Mouse (Mus musculus) intestine, embryonic 14.5 days (tissue): ENCODE data around the gene Glipr1. TPM values are rescaled to one million over a fixed set of nuclear protein-coding genes. Genes with fewer than 3 reads are reported as not detected.

Experiments used
- ATAC-seq: fragments of 200-750 bp; cut with Nextera tagmentation; replicated peaks from 2 replicates; pipeline ENCODE4 v1.8.0; 2017; ENCODE audit warnings: low read depth, moderate number of reproducible peaks, moderate TSS enrichment, moderate library complexity; ENCODE audit not compliant: low FRiP score, low TSS enrichment
- DNase-seq: peaks from one replicate; pipeline ENCODE4 v3.0.0-alpha.2; 2018; ENCODE audit warnings: low spot score
- H3K27ac ChIP-seq: fragments of 300-500 bp; sonication (generic); 2 replicates; pipeline ENCODE4 v1.5.1; 2014; ENCODE audit warnings: low read depth, mild to moderate bottlenecking, control low read depth
- H3K27me3 ChIP-seq: fragments of 300-500 bp; sonication (generic); replicated peaks from 2 replicates; pipeline ENCODE4 v1.6.1; 2014; ENCODE audit warnings: low read length, control low read depth; ENCODE audit not compliant: control insufficient read depth, insufficient read depth
- H3K36me3 ChIP-seq: fragments of 300-500 bp; sonication (generic); 2 replicates; pipeline ENCODE4 v1.6.1; 2014; ENCODE audit warnings: low read length, control low read depth; ENCODE audit not compliant: control insufficient read depth, insufficient read depth
- H3K4me1 ChIP-seq: fragments of 300-500 bp; sonication (generic); replicated peaks from 2 replicates; pipeline ENCODE4 v1.6.1; 2014; ENCODE audit warnings: low read length, control low read depth, mixed read lengths; ENCODE audit not compliant: control insufficient read depth, insufficient read depth
- H3K4me2 ChIP-seq: fragments of 300-500 bp; sonication (generic); 2 replicates; pipeline ENCODE4 v1.6.1; 2014; ENCODE audit warnings: low read length
- H3K4me3 ChIP-seq: fragments of 300-500 bp; sonication (generic); 2 replicates; pipeline ENCODE4 v1.5.1; 2014; ENCODE audit warnings: low read depth, low read length, control low read depth, mixed read lengths
- H3K9ac ChIP-seq: fragments of 300-500 bp; sonication (generic); 2 replicates; pipeline ENCODE4 v1.6.1; 2014; ENCODE audit warnings: mild to moderate bottlenecking, low read length
- H3K9me3 ChIP-seq: fragments of 300-500 bp; sonication (generic); 2 replicates; pipeline ENCODE4 v1.6.1; 2016; ENCODE audit warnings: low read length, control low read depth; ENCODE audit not compliant: control insufficient read depth
- WGBS: fragments of 180-500 bp; shearing (Covaris S2); extraction: QIAGEN DNeasy Blood & Tissue Kit; methylation state at CpG from one replicate; pipeline ENCODE4 v1.1.7; 2014; 5-methylcytosine and 5-hydroxymethylcytosine counted together
- polyA plus RNA-seq: library from polyadenylated mRNA; unstranded; fragments of >200 nt; fragmentation: Nextera tagmentation; extraction: Ambion mirVana; gene quantifications from 2 replicates; pipeline ENCODE4 v1.2.1, GENCODE M21; 2014

Gene Glipr1
- polyA plus RNA-seq, 1 experiment from 2014 or later, result 9.7 TPM

DNA sequence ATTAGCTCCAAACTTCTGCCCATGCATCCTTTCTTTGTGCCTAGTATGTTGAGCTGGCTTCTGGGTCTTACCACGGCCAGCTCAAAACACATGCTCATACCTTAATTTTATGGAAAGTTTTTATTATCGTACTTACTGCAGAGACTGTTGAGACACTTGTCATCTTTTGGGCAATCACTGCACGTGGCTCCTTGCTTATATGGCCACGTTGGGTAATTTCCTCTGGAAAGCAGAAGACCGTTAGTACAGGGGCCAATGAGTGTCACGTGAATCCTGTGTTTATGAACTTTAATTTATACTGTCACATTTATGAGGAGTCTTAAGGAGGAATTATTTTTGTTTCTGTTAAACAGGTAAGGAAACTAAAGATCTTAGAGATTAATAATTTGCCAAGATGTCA is 16.0 kb downstream of the Glipr1 start:
- peaks cover 57% of the 10 kb centered on the region for H3K36me3 ChIP-seq
- no peak overlapping the region for H3K9ac ChIP-seq
- no peaks in the 10 kb centered on the region for H3K27me3 ChIP-seq
- no peak overlapping the region for H3K4me3 ChIP-seq
- no peak overlapping the region for H3K4me2 ChIP-seq
- no peaks in the 10 kb centered on the region for H3K9me3 ChIP-seq
- ATAC-seq, result no peak
- WGBS, result 91% methylated on average over 6 of the region's 6 CpGs
- H3K27ac ChIP-seq, result no peak overlapping the region
- no peak for DNase-seq
- no peaks in the 10 kb centered on the region for H3K4me1 ChIP-seq

DNA sequence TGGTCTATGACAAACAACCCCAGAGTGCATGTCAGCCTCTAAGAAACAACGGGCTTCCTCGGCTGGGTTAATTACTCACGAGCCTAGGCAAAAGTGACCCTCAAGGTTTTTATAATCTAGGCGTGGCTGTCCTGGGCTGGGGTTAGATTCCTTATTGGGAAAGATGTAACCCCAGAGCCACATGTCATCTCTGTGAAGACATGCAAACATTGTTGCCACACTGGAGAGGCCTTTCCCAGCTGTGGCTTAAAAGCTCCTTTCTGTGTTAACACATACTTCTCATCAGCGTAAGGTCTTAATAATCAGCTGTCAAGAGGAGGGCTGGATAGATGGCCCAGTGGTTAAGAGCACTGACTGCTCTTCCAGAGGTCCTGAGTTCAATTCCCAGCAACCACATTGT is 19.4 kb downstream of the Glipr1 start:
- ATAC-seq, result no peak
- H3K4me3 ChIP-seq, result no peak overlapping the region
- 88% methylated on average over 5 of the region's 5 CpGs for WGBS
- H3K27me3 ChIP-seq, result no peaks in the 10 kb centered on the region
- H3K36me3 ChIP-seq, result peaks cover 89% of the 10 kb centered on the region
- H3K27ac ChIP-seq, result no peak overlapping the region
- H3K9ac ChIP-seq, result no peak overlapping the region
- H3K9me3 ChIP-seq, result no peaks in the 10 kb centered on the region
- H3K4me1 ChIP-seq, result no peaks in the 10 kb centered on the region
- no peak for DNase-seq
- H3K4me2 ChIP-seq, result no peak overlapping the region

DNA sequence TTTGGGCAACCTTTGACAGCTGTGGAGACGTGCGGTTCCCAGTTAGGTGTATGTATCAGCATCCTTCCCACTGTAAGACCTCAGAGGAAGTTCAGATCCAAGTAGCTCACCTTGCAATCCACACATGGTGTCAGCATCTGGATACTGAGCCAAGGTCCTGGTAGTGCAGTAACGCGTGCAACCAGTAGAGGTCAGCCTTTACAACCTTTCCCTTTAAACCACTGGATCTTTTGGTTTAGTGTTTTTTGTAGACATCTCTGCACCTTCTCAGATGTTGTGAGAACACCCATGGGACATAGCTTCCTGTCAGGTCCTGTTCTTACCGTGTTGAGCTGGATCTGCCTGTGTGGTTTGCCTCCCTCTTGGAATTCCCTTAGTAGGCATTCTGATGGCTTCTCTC is 24.8 kb downstream of the Glipr1 start:
- Histone ChIP-seq H3K9ac (no peak overlapping the region), H3K4me1 (peaks cover 6% of the 10 kb centered on the region), H3K4me2 (no peak overlapping the region), H3K36me3 (peaks cover 62% of the 10 kb centered on the region), H3K27me3 (no peaks in the 10 kb centered on the region), H3K27ac (no peak overlapping the region), H3K9me3 (no peaks in the 10 kb centered on the region), H3K4me3 (no peak overlapping the region)
- ATAC-seq, result no peak
- peak; percentile 85 for DNase-seq
- 37% methylated on average over 5 of the region's 5 CpGs for WGBS

DNA sequence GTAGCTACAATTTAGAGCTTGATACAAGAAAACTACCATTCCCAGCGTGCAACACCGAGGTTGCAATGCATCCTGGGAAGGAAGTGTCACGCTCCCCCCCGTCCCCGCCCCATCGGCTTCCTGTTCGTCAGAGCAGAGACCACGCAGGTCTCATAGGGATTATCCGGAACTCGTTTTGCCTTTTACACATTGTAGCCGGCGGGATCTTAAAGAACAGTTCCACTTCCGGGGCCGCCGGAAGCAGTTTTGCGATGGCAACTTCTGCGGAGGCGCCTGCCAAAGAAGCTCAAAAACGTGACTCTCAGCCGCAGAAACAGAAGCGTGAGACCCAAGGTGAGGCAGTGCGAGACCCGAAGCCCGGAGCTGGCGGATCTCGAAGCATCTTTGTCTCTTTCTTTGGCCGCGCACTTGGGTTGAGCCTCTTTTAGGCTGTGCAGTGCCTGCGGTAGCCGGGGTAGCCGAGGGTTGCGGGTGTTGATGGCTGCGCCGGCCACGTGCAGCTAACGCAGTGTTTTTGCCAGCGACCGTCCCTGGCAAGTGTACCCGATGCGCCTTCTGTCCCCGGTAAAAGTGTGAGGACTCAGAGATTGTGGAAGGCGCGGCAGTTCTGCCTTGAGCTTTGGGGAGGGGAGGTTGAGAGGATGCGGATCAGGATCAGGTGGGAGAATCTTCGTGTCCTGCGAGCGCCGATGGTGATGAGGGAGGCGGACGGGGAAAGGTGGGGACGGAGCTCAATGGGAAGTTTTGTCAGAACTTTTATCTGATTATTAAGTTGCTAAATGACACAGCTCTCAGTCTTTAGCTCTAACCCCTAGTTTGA is 29.7 kb downstream of the Glipr1 start, which contains the start of gene Krr1:
Krr1 (plus strand) TSS at position 123 of the 820 bp plus-strand sequence.
- DNase-seq, result peak; percentile 93
- WGBS, result 1% methylated on average over 51 of the region's 51 CpGs
- peak within 1 kb of the TSS; percentile 51; the same call in 1 of the 2 replicates for H3K27ac ChIP-seq

DNA sequence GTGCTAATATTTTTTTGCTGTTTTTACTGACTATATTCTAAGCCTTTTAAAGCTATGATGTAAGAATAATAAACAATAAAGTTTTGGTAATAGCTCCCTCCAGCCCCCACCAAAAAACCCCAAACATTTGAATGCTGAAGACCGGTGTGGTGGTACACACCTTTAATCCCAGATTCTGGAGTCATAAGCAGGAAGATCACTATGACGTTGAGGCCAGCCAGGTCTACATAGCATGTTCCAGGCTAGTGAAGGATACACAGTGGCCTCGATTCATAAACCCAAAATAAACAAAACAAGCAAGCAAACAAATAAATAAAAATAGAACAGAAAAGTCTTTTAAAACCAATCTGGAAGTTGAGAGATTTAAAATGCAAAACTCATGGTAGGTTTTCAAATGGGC is 30.5 kb downstream of the Glipr1 start:
- peaks cover 6% of the 10 kb centered on the region for H3K4me1 ChIP-seq
- H3K4me2 ChIP-seq, result peak overlapping the region; percentile 41
- ATAC-seq (no peak; the same call in 1 of the 2 replicates), DNase-seq (no peak)
- no peak overlapping the region for H3K27ac ChIP-seq
- H3K9ac ChIP-seq, result no peak overlapping the region
- no peaks in the 10 kb centered on the region for H3K9me3 ChIP-seq
- WGBS, result 74% methylated on average over 3 of the region's 3 CpGs
- H3K4me3 ChIP-seq, result peak overlapping the region; percentile 63; the same call in 1 of the 2 replicates
- H3K27me3 ChIP-seq, result no peaks in the 10 kb centered on the region
- peaks cover 8% of the 10 kb centered on the region for H3K36me3 ChIP-seq

More for the DNA sequence above, 29.7 kb downstream of the Glipr1 start, which contains the start of gene Krr1:
- Histone ChIP-seq H3K4me3 (peak within 1 kb of the TSS; percentile 63), H3K36me3 (peaks cover 16% of the 10 kb centered on the region), H3K9ac (peak within 1 kb of the TSS; percentile 70), H3K4me1 (peaks cover 6% of the 10 kb centered on the region), H3K27me3 (no peaks in the 10 kb centered on the region), H3K9me3 (no peaks in the 10 kb centered on the region), H3K4me2 (peak within 1 kb of the TSS; percentile 77)
- peak; percentile 93 for ATAC-seq

DNA sequence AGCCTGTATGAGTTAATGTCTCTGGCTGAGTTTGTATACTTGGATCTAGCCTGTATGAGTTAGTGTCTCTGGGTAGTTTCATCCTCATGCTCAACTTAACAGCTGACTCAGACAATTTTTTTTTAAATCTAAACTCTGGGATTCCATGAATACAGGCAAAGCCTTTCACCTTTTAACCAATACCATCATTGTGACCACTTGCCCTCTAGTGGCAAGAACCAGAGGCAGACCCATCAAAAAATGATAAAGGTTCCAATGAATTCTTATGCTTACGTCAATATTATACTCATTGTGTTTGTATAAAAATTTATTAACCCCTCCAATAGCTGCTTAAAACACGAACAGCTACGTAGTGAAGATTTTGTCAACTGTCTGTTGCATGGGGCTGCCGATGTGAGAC is 36.0 kb downstream of the Glipr1 start:
- no peak overlapping the region for H3K27ac ChIP-seq
- ATAC-seq (0 out of 2 replicates have a peak, but pooled peaks have one; percentile 53), DNase-seq (no peak)
- H3K4me3 ChIP-seq, result no peak overlapping the region
- H3K9ac ChIP-seq, result no peak overlapping the region
- no peaks in the 10 kb centered on the region for H3K4me1 ChIP-seq
- no peaks in the 10 kb centered on the region for H3K36me3 ChIP-seq
- H3K9me3 ChIP-seq, result no peaks in the 10 kb centered on the region
- no peak overlapping the region for H3K4me2 ChIP-seq
- 55% methylated on average over 4 of the region's 4 CpGs for WGBS
- no peaks in the 10 kb centered on the region for H3K27me3 ChIP-seq

DNA sequence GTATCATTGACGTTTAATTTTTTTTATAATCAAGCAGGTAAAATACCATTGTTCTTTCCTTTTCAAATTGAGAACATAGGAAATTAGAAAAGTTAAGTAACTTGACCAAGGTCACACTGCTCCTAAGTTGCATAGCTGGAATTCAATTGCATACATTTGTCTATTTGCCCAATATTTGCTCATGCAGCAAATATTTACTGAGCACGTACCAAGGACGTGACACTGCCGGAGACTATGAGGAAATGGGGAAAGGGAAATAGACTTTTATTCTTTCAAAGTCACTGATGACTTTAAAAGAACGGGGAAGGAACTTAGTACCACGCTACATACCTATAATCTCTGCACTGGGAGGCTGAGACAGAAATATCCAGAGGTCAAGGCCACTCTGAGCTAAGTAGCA is 42.0 kb downstream of the Glipr1 start:
- no peak overlapping the region for H3K27ac ChIP-seq
- DNase-seq (no peak), ATAC-seq (no peak; the same call in 1 of the 2 replicates)

DNA sequence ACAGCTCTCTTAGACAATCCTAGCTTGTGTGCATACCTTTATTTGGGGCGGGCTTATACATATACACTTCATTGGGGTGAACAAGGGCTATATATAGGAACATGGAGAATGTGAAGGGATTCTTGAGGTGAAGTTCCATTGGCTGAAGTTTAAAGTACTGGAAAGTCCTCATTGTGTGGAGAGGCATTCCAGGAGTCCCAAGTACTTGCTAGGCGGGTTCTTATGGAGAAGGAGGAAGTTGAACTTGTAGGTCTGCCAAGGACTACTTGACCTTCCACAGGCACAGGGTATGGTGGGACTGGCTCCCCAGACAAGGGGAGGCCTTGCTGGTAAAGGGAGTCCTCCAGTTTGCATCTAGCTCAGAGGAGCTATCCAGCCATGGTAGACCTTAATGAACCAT is 43.1 kb downstream of the Glipr1 start:
- Histone ChIP-seq H3K9me3 (no peaks in the 10 kb centered on the region), H3K4me2 (no peak overlapping the region), H3K27me3 (no peaks in the 10 kb centered on the region), H3K4me3 (no peak overlapping the region), H3K27ac (no peak overlapping the region), H3K9ac (no peak overlapping the region), H3K36me3 (no peaks in the 10 kb centered on the region), H3K4me1 (no peaks in the 10 kb centered on the region)
- WGBS, result 74% methylated on average over 2 of the region's 2 CpGs
- no peak for DNase-seq
- no peak for ATAC-seq

More for the DNA sequence above, 42.0 kb downstream of the Glipr1 start:
- WGBS, result 70% methylated on average over 6 of the region's 6 CpGs
- no peak overlapping the region for H3K4me2 ChIP-seq
- no peak overlapping the region for H3K9ac ChIP-seq
- H3K4me3 ChIP-seq, result no peak overlapping the region
- no peaks in the 10 kb centered on the region for H3K9me3 ChIP-seq
- H3K36me3 ChIP-seq, result no peaks in the 10 kb centered on the region
- H3K27me3 ChIP-seq, result no peaks in the 10 kb centered on the region
- H3K4me1 ChIP-seq, result no peaks in the 10 kb centered on the region

DNA sequence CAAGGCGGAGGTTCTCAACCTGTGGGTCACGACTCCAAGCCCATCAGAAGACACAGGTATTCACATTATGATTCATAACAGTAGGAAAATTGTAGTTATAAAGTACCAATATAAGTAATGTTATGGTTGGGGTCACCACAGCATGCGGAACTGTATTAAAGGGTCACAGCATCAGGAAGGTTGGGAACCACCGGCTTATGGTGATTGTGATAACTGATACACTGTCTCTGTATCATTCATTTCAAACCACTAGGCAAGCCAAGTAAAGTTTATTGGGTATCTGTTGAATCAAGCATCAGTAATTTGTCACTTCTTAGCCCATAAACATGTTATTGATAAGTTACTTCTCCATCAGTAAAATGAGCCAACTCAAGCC is 44.4 kb downstream of the Glipr1 start:
- Histone ChIP-seq H3K36me3 (no peaks in the 10 kb centered on the region), H3K27ac (no peak overlapping the region), H3K27me3 (no peaks in the 10 kb centered on the region), H3K4me1 (no peaks in the 10 kb centered on the region), H3K4me2 (no peak overlapping the region), H3K9me3 (no peaks in the 10 kb centered on the region), H3K4me3 (no peak overlapping the region), H3K9ac (no peak overlapping the region)
- no peak for ATAC-seq
- no peak for DNase-seq
- WGBS, result 37% methylated on average over 4 of the region's 4 CpGs
